27 mouse cellular contexts compared by ENCODE assay signal in genomic region chr16:25523621-25524020, GRCm38 (mm10).
DNase-seq lines count a peak whose midpoint lies in the region; ATAC-seq and TF ChIP-seq lines count a peak whose summit lies in the region.
"Had no signal": no experiment of that assay in that cellular context is flagged by ENCODE, and none has a peak within 500 bp of the region (broad histone marks: within the 10 kb centered on the region; RNA-seq: fewer than 3 reads in every experiment).

No protein-coding gene starts in this region.

- H3K4me2 ChIP-seq in kidney, embryonic 14.5 days (replicated peaks; ENCODE audit: low read depth, low read length): no peak overlapping the region
- H3K4me2 ChIP-seq in forebrain, embryonic 14.5 days (ENCODE audit: low read length): no peak overlapping the region
- H3K4me2 ChIP-seq in forebrain, embryonic 16.5 days (ENCODE audit: low read length): no peak overlapping the region
- H3K4me2 ChIP-seq: forebrain, embryonic 15.5 days; heart, embryonic 12.5 days; heart, embryonic 15.5 days; hindbrain, embryonic 13.5 days; intestine, embryonic 15.5 days had no signal

- TF ChIP-seq EP300 in ES-Bruce4 (IDR thresholded peaks at IDR 0.05; ENCODE audit: insufficient read depth, low read depth, low read length): no peak

- no peaks in the 10 kb centered on the region for H3K36me3 ChIP-seq in kidney, adult 2 months (ENCODE audit: control insufficient read depth, insufficient read depth, low read length)
- H3K36me3 ChIP-seq in kidney, embryonic 14.5 days (ENCODE audit: control insufficient read depth, insufficient read depth, low read length): no peaks in the 10 kb centered on the region
- peaks cover 20% of the 10 kb centered on the region for H3K36me3 ChIP-seq in ES-Bruce4 (ENCODE audit: control insufficient read depth, insufficient read depth, low read length, poor library complexity, severe bottlenecking)
- H3K36me3 ChIP-seq in forebrain, embryonic 14.5 days (ENCODE audit: control insufficient read depth, insufficient read depth, low read length): no peaks in the 10 kb centered on the region
- H3K36me3 ChIP-seq in forebrain, embryonic 16.5 days (ENCODE audit: control insufficient read depth, insufficient read depth): no peaks in the 10 kb centered on the region
- H3K36me3 ChIP-seq: forebrain, embryonic 10.5 days; forebrain, embryonic 15.5 days; heart, embryonic 12.5 days; heart, embryonic 15.5 days; hindbrain, embryonic 10.5 days; hindbrain, embryonic 13.5 days; intestine, embryonic 15.5 days had no signal

- no peak overlapping the region for H3K9ac ChIP-seq in kidney, embryonic 14.5 days (ENCODE audit: low read depth, low read length)
- H3K9ac ChIP-seq in ES-Bruce4 (ENCODE audit: low read depth, poor library complexity, severe bottlenecking): peak overlapping the region; percentile 72
- no peak overlapping the region for H3K9ac ChIP-seq in forebrain, embryonic 14.5 days (ENCODE audit: low read length)
- no peak overlapping the region for H3K9ac ChIP-seq in forebrain, embryonic 16.5 days (replicated peaks; ENCODE audit: low read depth, low read length)
- H3K9ac ChIP-seq: forebrain, embryonic 15.5 days; heart, embryonic 12.5 days; heart, embryonic 15.5 days; hindbrain, embryonic 13.5 days; intestine, embryonic 15.5 days had no signal

- no peaks in the 10 kb centered on the region for H3K9me3 ChIP-seq in kidney, embryonic 14.5 days (ENCODE audit: control insufficient read depth, low read length)
- H3K9me3 ChIP-seq in ES-Bruce4 (replicated peaks; ENCODE audit: control insufficient read depth, insufficient read depth, low read length, poor library complexity, severe bottlenecking): peaks cover 15% of the 10 kb centered on the region
- H3K9me3 ChIP-seq in forebrain, embryonic 14.5 days (replicated peaks; ENCODE audit: control insufficient read depth, low read length): no peaks in the 10 kb centered on the region
- no peaks in the 10 kb centered on the region for H3K9me3 ChIP-seq in forebrain, embryonic 16.5 days (ENCODE audit: control insufficient read depth, low read length)
- H3K9me3 ChIP-seq: forebrain, embryonic 10.5 days; forebrain, embryonic 15.5 days; heart, embryonic 12.5 days; heart, embryonic 15.5 days; hindbrain, embryonic 10.5 days; hindbrain, embryonic 13.5 days; intestine, embryonic 15.5 days had no signal

- DNase-seq in kidney, adult 2 months: peak; percentile 14
- peak; percentile 57 for DNase-seq in ZHBTc4 (ENCODE audit: low read depth, low spot score)
- no peak for DNase-seq in forebrain, embryonic 14.5 days (ENCODE audit: low spot score)
- DNase-seq in spleen, adult 18-20 months: no peak
- DNase-seq: adrenal gland, postnatal 10 days; adrenal gland, postnatal 36 days; B cell, adult 2 months; cerebellum, adult 18-20 months; cerebellum, adult 9-10 months; cerebellum, postnatal 14 days; gastrocnemius, postnatal 25 days; heart, adult 18-20 months; heart, postnatal 10 days; heart, postnatal 36 days had no signal

- H3K4me3 ChIP-seq in kidney, adult 2 months (ENCODE audit: insufficient read depth, low read depth, low read length): no peak overlapping the region
- no peak overlapping the region for H3K4me3 ChIP-seq in kidney, embryonic 14.5 days (ENCODE audit: low read length)
- no peak overlapping the region for H3K4me3 ChIP-seq in ES-Bruce4 (ENCODE audit: low read depth, low read length)
- no peak overlapping the region for H3K4me3 ChIP-seq in forebrain, embryonic 14.5 days (ENCODE audit: low read depth, low read length)
- no peak overlapping the region for H3K4me3 ChIP-seq in forebrain, embryonic 16.5 days (replicated peaks; ENCODE audit: low read length)
- H3K4me3 ChIP-seq: forebrain, embryonic 10.5 days; forebrain, embryonic 15.5 days; heart, embryonic 12.5 days; heart, embryonic 15.5 days; hindbrain, embryonic 10.5 days; hindbrain, embryonic 13.5 days; intestine, embryonic 15.5 days had no signal

- no peaks in the 10 kb centered on the region for H3K4me1 ChIP-seq in kidney, adult 2 months (ENCODE audit: control insufficient read depth, insufficient read depth, low read length)
- no peaks in the 10 kb centered on the region for H3K4me1 ChIP-seq in kidney, embryonic 14.5 days (ENCODE audit: control insufficient read depth, insufficient read depth, low read length)
- H3K4me1 ChIP-seq in ES-Bruce4 (ENCODE audit: control insufficient read depth, insufficient read depth, low read length): no peaks in the 10 kb centered on the region
- no peaks in the 10 kb centered on the region for H3K4me1 ChIP-seq in forebrain, embryonic 14.5 days (ENCODE audit: control insufficient read depth, insufficient read depth, low read length)
- H3K4me1 ChIP-seq in forebrain, embryonic 16.5 days (replicated peaks; ENCODE audit: control insufficient read depth, insufficient read depth, low read length): no peaks in the 10 kb centered on the region
- H3K4me1 ChIP-seq: forebrain, embryonic 10.5 days; forebrain, embryonic 15.5 days; heart, embryonic 12.5 days; heart, embryonic 15.5 days; hindbrain, embryonic 10.5 days; hindbrain, embryonic 13.5 days; intestine, embryonic 15.5 days had no signal

- TF ChIP-seq CTCF in kidney, adult 2 months (conservative IDR thresholded peaks at IDR 0.05; ENCODE audit: insufficient read depth, insufficient read length, low read depth, low read length): no peak
- TF ChIP-seq CTCF in ES-Bruce4 (IDR thresholded peaks at IDR 0.05; ENCODE audit: low read depth, low read length): no peak

- no peak for ATAC-seq in kidney, embryonic 14.5 days (ENCODE audit: low FRiP score, low TSS enrichment)
- no peak for ATAC-seq in forebrain, embryonic 14.5 days
- no peak for ATAC-seq in forebrain, embryonic 16.5 days
- ATAC-seq: activated CD4-positive, CD25-positive, alpha-beta regulatory T cell, adult 4 months; forebrain, embryonic 15.5 days; hindbrain, embryonic 16.5 days; intestine, embryonic 15.5 days had no signal

- no peak overlapping the region for H3K27ac ChIP-seq in kidney, adult 2 months (ENCODE audit: insufficient read depth, low read depth, low read length)
- no peak overlapping the region for H3K27ac ChIP-seq in kidney, embryonic 14.5 days (ENCODE audit: low read depth, low read length)
- peak overlapping the region; percentile 98 for H3K27ac ChIP-seq in ES-Bruce4 (ENCODE audit: insufficient read depth, low read length)
- H3K27ac ChIP-seq in forebrain, embryonic 14.5 days (ENCODE audit: low read depth, low read length): no peak overlapping the region
- no peak overlapping the region for H3K27ac ChIP-seq in forebrain, embryonic 16.5 days (ENCODE audit: low read length)
- H3K27ac ChIP-seq: forebrain, embryonic 10.5 days; forebrain, embryonic 15.5 days; heart, embryonic 15.5 days; hindbrain, embryonic 10.5 days; hindbrain, embryonic 13.5 days; intestine, embryonic 15.5 days had no signal

- TF ChIP-seq POLR2A in kidney, adult 2 months (IDR thresholded peaks at IDR 0.05; ENCODE audit: low read depth, low read length): no peak
- no peak for TF ChIP-seq POLR2A in ES-Bruce4 (IDR thresholded peaks at IDR 0.05; ENCODE audit: insufficient read depth, low read length)

- WGBS in kidney, adult 2 months: 61% methylated on average over 2 of the region's 2 CpGs
- WGBS in kidney, embryonic 14.5 days: 48% methylated on average over 2 of the region's 2 CpGs
- 86% methylated on average over 2 of the region's 2 CpGs for WGBS in forebrain, embryonic 14.5 days
- WGBS in forebrain, embryonic 16.5 days: 84% methylated on average over 2 of the region's 2 CpGs

- no peaks in the 10 kb centered on the region for H3K27me3 ChIP-seq in kidney, adult 2 months (replicated peaks; ENCODE audit: control insufficient read depth, insufficient read depth, low read length)
- H3K27me3 ChIP-seq in kidney, embryonic 14.5 days (ENCODE audit: control insufficient read depth, insufficient read depth, low read length): no peaks in the 10 kb centered on the region
- H3K27me3 ChIP-seq in ES-Bruce4 (ENCODE audit: control insufficient read depth, insufficient read depth, low read length, poor library complexity, severe bottlenecking): no peaks in the 10 kb centered on the region
- no peaks in the 10 kb centered on the region for H3K27me3 ChIP-seq in forebrain, embryonic 14.5 days (replicated peaks; ENCODE audit: control insufficient read depth, insufficient read depth, low read length)
- no peaks in the 10 kb centered on the region for H3K27me3 ChIP-seq in forebrain, embryonic 16.5 days (replicated peaks; ENCODE audit: control insufficient read depth, insufficient read depth, low read length)
- H3K27me3 ChIP-seq: CH12.LX; forebrain, embryonic 15.5 days; heart, embryonic 12.5 days; heart, embryonic 15.5 days; hindbrain, embryonic 13.5 days; intestine, embryonic 15.5 days had no signal

Comparison
In these comparisons a context has a peak if more than half of its experiments do, and no peak if none do; other contexts are left out.
1. DNase-seq: peak in kidney, adult 2 months (single experiment) and ZHBTc4 (single experiment); none in forebrain, embryonic 14.5 days (single experiment) and spleen, adult 18-20 months (0 of 2).